Mouse (Mus musculus): ENCODE data around the gene Nudt6. TPM values are rescaled to one million over a fixed set of nuclear protein-coding genes. Genes with fewer than 3 reads are reported as not detected.
A peak's percentile ranks its signal among the peaks of the same experiment; 100 is the strongest.

Nudt6 gene
- total RNA-seq (2021) = 10 to 100 TPM; 28.1 to 28.2 TPM
- long read RNA-seq, experiment 1, transcript Nudt6-202 (5 exons, 1,070 nt) = minor isoform, 5 of 47 reads
- long read RNA-seq, experiment 1, transcript Nudt6-201 (5 exons, 1,155 nt) = major isoform, 10 of 47 reads
- long read RNA-seq, experiment 1, partial matches to known transcripts = 0 of 47 reads
- long read RNA-seq, experiment 1, other reads (novel, unspliced or antisense) = 32 of 47 reads
- long read RNA-seq, experiment 2, transcript Nudt6-201 (5 exons, 1,155 nt) = major isoform, 14 of 40 reads
- long read RNA-seq, experiment 2, partial matches to known transcripts = 1 of 40 reads
- long read RNA-seq, experiment 2, other reads (novel, unspliced or antisense) = 22 of 40 reads

DNA sequence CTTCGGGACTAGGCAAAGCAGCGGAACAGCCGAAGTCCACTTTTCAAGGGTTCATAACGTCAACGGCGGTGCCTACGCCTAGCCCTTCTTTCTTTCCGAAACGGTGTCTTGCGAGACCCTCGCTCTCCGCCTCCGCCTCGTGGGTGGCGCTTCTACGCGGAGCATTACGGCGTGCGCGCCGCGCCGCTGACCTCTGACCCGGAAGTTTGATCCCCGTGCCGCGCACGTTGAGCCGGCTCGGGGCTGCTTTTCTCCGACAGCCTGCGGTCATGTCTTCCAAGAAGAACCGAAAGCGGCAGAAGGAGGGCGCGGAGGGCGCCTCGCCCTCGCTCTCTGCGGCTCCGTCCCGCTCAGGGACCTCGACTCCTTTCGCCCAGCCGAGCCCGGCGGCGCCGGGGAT lies at the start of gene Nudt6:
Gene Nudt6 (minus strand): TSS at position 140 of the 400 bp plus-strand sequence.
- intact Hi-C loops (cut with DNase I) = no loop called here
- TF ChIP-seq CTCF (IDR thresholded peaks at IDR 0.05) = no peak; the same call in 1 of the 2 replicates
- DNase-seq = peak; percentile 94
- peak within 1 kb of the TSS; percentile 99 for H3K27ac ChIP-seq
- peak within 1 kb of the TSS; percentile 99 for H3K4me3 ChIP-seq

- Histone ChIP-seq H3K27ac (no peak overlapping the region), H3K4me3 (no peak overlapping the region)
- no peak for DNase-seq
- TF ChIP-seq CTCF (IDR thresholded peaks at IDR 0.05) = no peak
- intact Hi-C loops (cut with DNase I) = no loop called here
Measured at GRCm38 (mm10) chr3:37469353-37469752, 49.3 kb upstream of the Nudt6 start.

DNA sequence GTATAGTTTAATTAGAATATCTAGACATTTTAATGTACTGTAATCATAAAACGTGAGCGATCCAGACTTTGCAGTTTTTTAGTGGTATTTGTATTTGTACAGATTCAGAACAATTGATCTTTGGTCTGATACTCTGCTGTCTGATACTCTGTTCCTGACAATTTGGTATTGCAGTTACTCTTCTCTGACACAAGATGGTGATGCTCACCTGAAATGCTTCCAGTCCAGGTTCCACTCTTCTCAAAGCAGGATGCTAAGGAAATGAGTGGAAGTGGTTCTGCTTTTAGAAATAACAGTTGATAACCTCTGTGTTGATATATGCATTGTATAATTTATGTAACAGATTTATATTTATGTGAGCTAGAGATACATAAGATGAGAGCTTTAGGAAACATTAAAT lies 48.2 kb upstream of the Nudt6 start:
- DNase-seq = no peak
- Histone ChIP-seq H3K27ac (no peak overlapping the region), H3K4me3 (no peak overlapping the region)
- TF ChIP-seq CTCF (IDR thresholded peaks at IDR 0.05) = peak; percentile 65
- intact Hi-C loops (cut with DNase I) = no loop called here

DNA sequence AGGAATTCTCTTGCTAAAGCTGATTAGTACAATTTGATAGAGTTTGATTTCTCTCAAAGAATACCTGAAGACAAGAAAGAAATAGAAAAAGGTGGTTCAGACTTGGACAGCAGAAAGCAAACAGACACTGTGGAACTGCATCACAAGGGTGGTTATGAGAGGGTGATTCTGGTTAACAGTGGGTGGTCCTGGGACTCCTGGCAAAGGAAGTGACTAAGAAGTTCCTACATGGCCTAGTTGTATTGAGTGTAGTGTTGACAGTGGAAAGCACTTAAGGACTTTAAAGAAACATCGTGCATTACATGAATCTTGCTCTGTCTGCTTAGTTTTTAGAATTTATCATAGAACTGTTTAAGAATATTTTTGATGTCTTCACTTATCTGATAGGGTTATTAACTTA lies 36.0 kb upstream of the Nudt6 start:
- TF ChIP-seq CTCF (IDR thresholded peaks at IDR 0.05) = no peak
- no peak overlapping the region for H3K4me3 ChIP-seq
- DNase-seq = no peak
- no peak overlapping the region for H3K27ac ChIP-seq
- intact Hi-C loops (cut with DNase I) = no loop called here

DNA sequence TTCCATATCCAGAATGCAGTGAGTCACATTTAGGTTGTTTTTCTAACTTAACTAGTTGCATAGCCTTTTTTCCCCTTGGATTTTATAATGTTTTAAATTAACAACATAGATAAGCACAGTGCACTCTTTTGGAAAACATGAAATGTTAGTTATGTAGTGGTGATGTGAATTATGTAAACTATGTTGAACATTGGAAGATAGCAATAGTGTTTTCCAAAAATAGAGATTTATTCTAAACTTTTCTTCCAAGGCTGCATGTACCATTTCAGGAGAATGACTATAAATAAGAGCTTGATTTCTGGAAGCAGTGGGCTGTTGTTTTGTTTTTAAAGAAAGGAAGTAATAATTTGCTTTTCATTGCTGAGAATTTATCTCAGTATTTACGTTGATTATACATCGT lies 23.4 kb upstream of the Nudt6 start:
- TF ChIP-seq CTCF (IDR thresholded peaks at IDR 0.05) = no peak
- Histone ChIP-seq H3K4me3 (no peak overlapping the region), H3K27ac (no peak overlapping the region)
- intact Hi-C loops (cut with DNase I) = no loop called here
- no peak for DNase-seq

DNA sequence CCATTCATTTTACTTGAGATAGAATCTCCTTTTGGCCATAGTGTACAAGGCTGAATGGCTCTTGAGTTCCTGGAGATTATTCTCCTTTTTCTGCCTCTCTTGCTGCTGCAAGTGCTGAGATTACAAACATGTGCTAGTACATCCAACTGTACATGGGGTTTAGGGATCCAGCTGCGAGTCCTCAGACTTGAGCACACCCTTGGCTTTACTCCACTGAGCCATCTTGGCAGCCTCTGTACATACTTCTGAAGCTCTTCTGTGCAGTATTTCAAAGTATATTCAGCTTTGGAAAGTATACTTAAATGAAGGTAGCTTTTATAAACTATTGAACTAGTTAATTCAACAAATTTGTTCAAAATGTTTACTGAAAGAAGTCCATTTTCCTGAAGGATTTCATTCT lies 19.8 kb upstream of the Nudt6 start:
- no peak for DNase-seq

GRCm38 (mm10) chr3:37430359-37430758 lies 10.3 kb upstream of the Nudt6 start:
- intact Hi-C loops (cut with DNase I) = no loop called here
- Histone ChIP-seq H3K27ac (no peak overlapping the region), H3K4me3 (no peak overlapping the region)
- TF ChIP-seq CTCF (IDR thresholded peaks at IDR 0.05) = no peak
- DNase-seq = no peak

More for the DNA sequence above, 19.8 kb upstream of the Nudt6 start:
- H3K4me3 ChIP-seq = no peak overlapping the region
- TF ChIP-seq CTCF (IDR thresholded peaks at IDR 0.05) = no peak
- no peak overlapping the region for H3K27ac ChIP-seq
- intact Hi-C loops (cut with DNase I) = no loop called here

DNA sequence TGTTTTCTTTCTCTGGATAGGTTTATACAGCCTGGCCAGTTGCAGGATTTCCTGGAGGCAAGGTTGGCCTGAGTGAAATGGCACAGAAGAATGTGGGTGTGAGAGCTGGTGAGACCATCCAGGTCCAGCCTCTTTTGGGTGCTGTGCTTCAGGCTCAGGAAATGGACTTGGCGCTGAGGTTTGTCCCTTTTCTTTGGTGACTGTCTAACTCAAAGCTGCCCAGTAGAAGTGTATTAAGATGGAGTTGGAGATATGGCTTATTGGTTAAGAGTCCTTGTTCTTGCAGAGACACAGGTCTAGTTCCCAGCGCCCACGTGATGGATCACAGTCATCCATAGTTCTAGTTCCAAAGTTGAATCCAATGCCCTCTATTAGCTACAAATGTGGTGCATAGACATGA lies 6.1 kb upstream of the Nudt6 start:
- no peak overlapping the region for H3K27ac ChIP-seq
- no peak overlapping the region for H3K4me3 ChIP-seq
- intact Hi-C loops (cut with DNase I) = no loop called here
- no peak for TF ChIP-seq CTCF (IDR thresholded peaks at IDR 0.05)
- DNase-seq = no peak

DNA sequence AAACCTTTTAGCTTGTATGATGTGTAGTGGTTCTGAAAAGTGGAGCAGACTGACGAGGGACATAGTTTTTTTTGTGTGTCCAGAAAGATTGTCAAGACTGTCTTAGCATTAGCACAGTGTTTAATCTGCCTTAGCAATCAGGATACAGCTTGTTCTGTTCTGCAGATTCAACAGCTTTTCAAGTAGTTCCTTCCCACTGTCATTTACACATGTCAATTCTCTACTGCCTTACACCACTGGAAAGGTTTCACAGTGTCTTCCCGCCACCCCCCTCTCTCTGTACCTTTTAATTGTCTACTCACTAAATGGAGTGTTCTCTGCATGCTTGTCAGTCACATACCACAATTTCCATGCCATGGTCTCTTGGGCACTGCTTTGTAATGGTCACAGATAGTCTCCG lies 1.2 kb upstream of the Nudt6 start:
- no peak for TF ChIP-seq CTCF (IDR thresholded peaks at IDR 0.05)
- DNase-seq = no peak
- Histone ChIP-seq H3K4me3 (peak overlapping the region; percentile 99), H3K27ac (peak overlapping the region; percentile 97)
- intact Hi-C loops (cut with DNase I) = no loop called here

DNA sequence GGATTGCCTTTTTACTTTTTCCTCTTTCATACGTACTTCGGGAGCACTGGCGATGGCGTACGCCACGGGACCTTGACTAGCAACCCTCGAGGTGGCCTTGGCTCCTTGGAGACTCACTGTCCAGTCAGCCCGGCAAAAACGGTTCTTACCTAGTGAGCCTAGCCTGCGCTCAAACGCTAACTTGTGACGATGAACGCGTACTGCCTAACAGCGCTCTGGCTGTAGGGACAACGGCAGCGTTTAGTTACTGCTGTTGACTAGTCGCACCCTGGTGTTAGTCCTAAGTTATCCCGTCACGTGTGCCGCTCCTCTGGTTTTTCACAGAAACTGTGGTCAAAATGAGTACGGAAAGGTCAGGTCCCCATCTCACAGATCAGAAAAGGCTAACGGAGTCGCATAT lies 630 bp upstream of the Nudt6 start:
- intact Hi-C loops (cut with DNase I) = no loop called here
- no peak for DNase-seq
- no peak for TF ChIP-seq CTCF (IDR thresholded peaks at IDR 0.05)
- Histone ChIP-seq H3K27ac (peak overlapping the region; percentile 97), H3K4me3 (peak overlapping the region; percentile 99)

DNA sequence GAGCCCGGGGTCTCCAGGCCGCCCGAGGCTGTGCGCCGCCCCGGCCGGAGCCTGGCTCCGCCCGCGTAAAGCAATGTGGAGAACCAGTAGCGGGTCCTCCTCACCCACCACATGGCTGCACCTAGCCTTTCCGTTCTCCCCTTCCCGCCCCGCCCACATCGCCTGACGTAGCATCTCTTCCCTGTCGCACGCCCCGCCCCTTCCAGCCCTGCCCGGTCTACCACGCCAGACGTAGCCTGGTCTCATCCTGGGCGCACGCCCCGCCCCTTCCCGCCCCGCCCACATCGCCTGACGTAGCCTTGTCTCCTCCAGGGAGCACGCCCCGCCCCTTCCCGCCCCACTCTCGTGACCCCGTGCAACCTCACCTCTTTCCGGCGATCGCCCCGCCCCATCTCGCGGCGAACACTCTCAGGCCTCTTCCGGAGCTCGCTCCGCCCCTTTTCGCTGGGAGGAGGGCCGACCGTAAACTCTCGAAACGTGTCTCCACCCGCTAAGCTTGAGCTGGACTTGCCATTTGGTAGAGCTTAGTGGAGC lies 486 bp downstream of the Nudt6 start, which contains the start of gene Spata5:
Gene Spata5 (plus strand): TSS at position 439 of the 534 bp plus-strand sequence.
- intact Hi-C loops (cut with DNase I) = loop anchor here (10.0 kb wide), 1 partner anchor 215 kb away; no protein-coding TSS in a partner anchor

GRCm38 (mm10) chr3:37418961-37419457 lies 1.0 kb downstream of the Nudt6 start:
- Histone ChIP-seq H3K4me3 (peak overlapping the region; percentile 84), H3K27ac (peak overlapping the region; percentile 99)
- TF ChIP-seq CTCF (IDR thresholded peaks at IDR 0.05) = peak; percentile 34
- DNase-seq = peak; percentile 83
- intact Hi-C loops (cut with DNase I) = loop anchor here (10.0 kb wide), 1 partner anchor 214 kb away; no protein-coding TSS in a partner anchor

More for the DNA sequence above, 486 bp downstream of the Nudt6 start, which contains the start of gene Spata5:
- peak; percentile 99 for DNase-seq
- TF ChIP-seq CTCF (IDR thresholded peaks at IDR 0.05) = no peak
- H3K4me3 ChIP-seq = peak within 1 kb of the TSS; percentile 99
- peak within 1 kb of the TSS; percentile 99 for H3K27ac ChIP-seq

GRCm38 (mm10) chr3:37418341-37418740 lies 1.7 kb downstream of the Nudt6 start:
- Histone ChIP-seq H3K27ac (peak overlapping the region; percentile 99), H3K4me3 (peak overlapping the region; percentile 84)
- no peak for DNase-seq
- no peak for TF ChIP-seq CTCF (IDR thresholded peaks at IDR 0.05)
- intact Hi-C loops (cut with DNase I) = loop anchor here (10.0 kb wide), 1 partner anchor 214 kb away; no protein-coding TSS in a partner anchor
